Mouse (Mus musculus) spleen, adult 2 months (tissue): ENCODE results near the gene Cct2.

ENCODE experiments used
- CTCF ChIP-seq: fragments of 200-500 bp; IDR thresholded peaks from 2 replicates; pipeline ENCODE4 v1.5.1; 2011; ENCODE audit warnings: mild to moderate bottlenecking, inconsistent platforms; ENCODE audit not compliant: insufficient read depth, insufficient read length, insufficient replicate concordance; ENCODE audit errors: extremely low read depth
- POLR2A ChIP-seq: fragments of 200-500 bp; IDR thresholded peaks from 2 replicates; pipeline ENCODE4 v1.6.1; 2011; ENCODE audit warnings: low read depth, low read length, inconsistent platforms

GRCm38 (mm10) chr10:117049961-117050597 is 13.5 kb downstream of the Cct2 start:
- TF ChIP-seq POLR2A, result no peak
- no peak for TF ChIP-seq CTCF
